Mouse (Mus musculus) adrenal gland (tissue): ENCODE measurements around the gene Bcl3.
"Not testable (repeated sequence)": the region's sequence is repeated elsewhere in the genome, so short reads cannot be mapped to it uniquely, and the experiment has no call there.

Experiments used
- intact Hi-C: fragments of 180-260 bp; cut with DNase I; formaldehyde crosslinking; loops from one replicate; pipeline ENCODE4 v1.15.1; 2025

Bcl3 gene

GRCm38 (mm10) chr7:19809369-19809768 lies 13.2 kb downstream of the Bcl3 start:
- intact Hi-C loops: no loop called here

- intact Hi-C loops: no loop called here
These were observed 16.1 kb downstream of the Bcl3 start for GRCm38 (mm10) chr7:19806356-19806969.

GRCm38 (mm10) chr7:19802995-19803394 lies 19.6 kb downstream of the Bcl3 start:
- intact Hi-C loops: no loop called here

GRCm38 (mm10) chr7:19800764-19801163 lies 21.8 kb downstream of the Bcl3 start:
- intact Hi-C loops: loop anchor here (2.0 kb wide), 1 partner anchor 72 kb away; no protein-coding TSS in a partner anchor

GRCm38 (mm10) chr7:19796697-19797588 lies 25.6 kb downstream of the Bcl3 start, which contains the start of gene Cblc:
Cblc (minus strand) TSS chr7:19796809.
- intact Hi-C loops: no loop called here

- intact Hi-C loops: no loop called here
These were observed 26.3 kb downstream of the Bcl3 start for GRCm38 (mm10) chr7:19796254-19796653.

DNA sequence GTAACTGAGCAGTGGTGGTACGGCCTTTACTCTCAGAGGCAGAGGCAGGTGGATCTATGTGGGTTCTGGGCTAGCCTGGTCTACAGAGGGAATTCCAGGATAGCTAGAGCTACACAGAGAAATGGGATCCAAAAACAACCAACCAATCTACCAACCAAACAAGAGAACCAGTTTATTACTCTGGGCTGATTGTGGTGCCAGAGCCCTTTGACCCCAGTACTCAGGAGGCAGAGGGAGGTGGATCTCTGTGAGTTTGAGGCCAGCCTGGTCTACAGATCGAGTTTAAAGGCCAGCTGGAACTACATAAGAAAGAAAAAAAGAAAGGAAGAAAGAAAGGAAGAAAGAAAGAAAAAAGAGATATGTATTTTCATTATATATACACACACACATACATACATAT lies 27.3 kb downstream of the Bcl3 start:
- intact Hi-C loops: no loop called here

DNA sequence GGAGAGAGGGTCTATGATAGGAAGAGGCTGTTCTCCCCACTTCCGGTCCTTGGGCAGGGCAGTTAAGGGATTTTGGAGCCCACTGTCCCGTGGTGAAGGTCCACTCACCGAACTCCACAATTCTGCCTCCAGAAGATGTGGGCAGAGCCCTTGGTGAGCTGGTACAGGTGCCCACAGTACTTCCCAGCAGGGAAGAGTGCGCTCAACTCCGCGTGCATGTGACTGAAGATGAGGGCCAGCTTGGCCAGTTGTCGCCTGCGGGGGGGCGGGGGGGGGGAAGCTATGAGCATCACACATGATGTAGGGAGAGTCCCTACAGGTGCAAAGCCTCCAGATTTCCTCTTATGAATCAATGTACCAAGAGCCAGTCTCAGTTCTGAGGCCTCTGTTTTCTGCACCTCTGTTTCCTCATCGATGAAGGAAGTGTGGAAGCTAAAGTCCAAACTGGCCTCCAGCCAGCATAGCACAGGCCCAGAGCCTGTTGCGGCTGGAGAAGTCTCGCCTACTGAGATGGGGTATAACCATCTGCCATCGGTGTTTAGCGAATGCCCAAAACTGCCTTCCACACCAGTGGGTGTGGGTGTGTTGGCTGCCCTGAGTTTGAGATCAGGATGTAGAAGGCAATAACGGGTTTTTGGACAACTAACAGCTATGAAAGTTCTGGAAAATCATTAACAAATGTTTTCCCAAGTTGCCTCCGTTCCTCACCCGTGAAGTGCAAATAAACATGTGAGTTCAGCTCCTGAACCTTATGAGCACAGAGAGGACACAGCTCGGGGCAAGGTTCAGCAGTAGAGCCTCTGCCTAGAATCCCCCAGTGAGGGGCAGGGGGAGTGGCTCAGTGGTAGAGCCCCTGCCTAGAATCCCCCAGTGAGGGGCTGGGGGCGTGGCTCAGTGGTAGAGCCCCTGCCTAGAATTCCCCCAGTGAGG lies 29.6 kb downstream of the Bcl3 start:
- intact Hi-C loops: no loop called here

DNA sequence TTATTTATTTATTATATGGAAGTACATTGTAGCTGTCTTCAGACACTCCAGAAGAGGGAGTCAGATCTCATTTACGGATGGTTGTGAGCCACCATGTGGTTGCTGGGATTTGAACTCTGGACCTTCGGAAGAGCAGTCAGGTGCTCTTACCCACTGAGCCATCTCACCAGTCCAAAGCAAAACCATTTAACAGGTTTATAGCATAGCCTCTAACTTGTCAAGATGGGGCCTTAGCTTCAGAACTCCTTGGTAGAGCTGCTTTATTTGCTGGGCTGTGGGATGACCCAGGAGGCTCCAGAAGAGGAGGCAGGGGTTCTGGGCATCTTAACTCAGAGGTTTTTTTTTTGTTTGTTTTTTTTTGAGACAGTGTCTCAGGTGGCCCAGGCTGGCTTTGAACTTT lies 31.1 kb downstream of the Bcl3 start:
- intact Hi-C loops: not testable (repeated sequence)

DNA sequence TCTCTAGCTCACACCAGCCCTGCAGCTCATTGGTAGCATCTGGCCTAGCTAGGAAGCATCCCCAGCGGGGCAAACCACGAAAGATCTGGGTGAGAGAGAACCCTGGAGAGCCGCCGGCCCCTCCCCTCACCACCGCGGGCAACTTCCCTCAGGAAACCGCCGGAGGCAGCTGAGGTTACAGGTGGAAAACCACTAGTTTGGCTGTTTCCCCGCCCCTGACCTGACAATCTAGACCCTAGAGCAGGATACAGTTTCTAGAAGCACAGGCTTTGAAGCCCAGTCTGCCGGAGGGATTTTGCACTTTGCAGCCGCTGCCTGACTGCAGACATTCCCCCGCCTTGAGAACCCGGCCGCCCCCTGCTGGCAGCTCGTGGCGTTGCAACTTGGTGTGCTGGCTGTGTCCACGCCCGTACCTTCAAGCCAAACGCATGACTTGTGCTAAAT lies 32.6 kb downstream of the Bcl3 start:
- intact Hi-C loops: loop anchor here (2.0 kb wide), 1 partner anchor 35 kb away; no protein-coding TSS in a partner anchor

DNA sequence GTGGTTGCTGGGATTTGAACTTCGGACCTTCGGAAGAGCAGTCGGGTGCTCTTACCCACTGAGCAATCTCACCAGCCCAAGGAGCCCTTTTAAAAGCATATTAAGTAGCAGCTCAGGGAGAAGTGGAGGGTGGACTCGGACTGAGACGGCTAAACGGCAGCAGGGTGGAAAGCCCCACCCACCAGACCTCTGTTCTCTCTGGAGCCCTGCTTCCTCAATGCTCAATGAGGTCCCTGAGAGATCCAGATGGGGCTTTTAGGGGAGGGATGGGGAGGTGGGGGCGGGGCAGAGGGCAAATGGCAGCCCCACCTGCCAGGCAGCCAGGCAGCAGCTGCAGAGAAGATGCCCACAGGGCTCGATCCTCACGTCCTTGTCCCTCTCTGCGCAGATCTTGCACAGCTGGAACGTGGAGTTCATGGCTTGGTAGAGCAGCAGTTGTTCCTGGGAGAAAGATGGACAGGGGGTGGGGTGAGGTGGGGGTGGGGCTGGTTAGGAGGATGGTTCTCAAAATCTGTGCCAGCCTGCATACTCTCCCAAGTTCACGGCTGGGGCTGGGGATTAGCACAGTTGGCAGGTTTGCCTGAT lies 36.6 kb downstream of the Bcl3 start:
- intact Hi-C loops: no loop called here

GRCm38 (mm10) chr7:19784764-19785535 lies 37.6 kb downstream of the Bcl3 start:
- intact Hi-C loops: no loop called here

DNA sequence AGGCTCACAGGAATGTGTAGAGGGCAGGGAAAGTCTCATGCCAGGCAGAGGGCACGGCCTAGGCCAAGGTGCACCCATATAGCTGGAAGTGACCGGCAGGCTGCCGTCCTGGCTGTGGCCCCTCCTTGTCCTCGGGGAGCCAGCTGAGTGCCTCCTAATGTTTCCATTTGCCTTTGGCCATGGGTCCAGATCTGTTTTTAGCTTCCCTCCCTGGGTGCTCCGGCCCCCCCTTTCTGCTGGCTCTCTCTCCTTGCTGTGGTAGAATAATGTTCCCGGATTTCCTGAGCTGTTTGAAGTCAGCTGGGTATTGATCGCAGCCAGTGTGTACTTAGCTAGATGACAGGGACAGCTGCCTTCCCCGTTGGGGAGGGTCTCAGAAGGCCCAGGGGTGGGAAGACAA lies 38.9 kb downstream of the Bcl3 start:
- intact Hi-C loops: loop anchor here (1.0 kb wide), 1 partner anchor 27 kb away; no protein-coding TSS in a partner anchor

- intact Hi-C loops: loop anchor here (1.0 kb wide), 1 partner anchor 26 kb away; no protein-coding TSS in a partner anchor
These were observed 39.9 kb downstream of the Bcl3 start for GRCm38 (mm10) chr7:19782645-19783044.

DNA sequence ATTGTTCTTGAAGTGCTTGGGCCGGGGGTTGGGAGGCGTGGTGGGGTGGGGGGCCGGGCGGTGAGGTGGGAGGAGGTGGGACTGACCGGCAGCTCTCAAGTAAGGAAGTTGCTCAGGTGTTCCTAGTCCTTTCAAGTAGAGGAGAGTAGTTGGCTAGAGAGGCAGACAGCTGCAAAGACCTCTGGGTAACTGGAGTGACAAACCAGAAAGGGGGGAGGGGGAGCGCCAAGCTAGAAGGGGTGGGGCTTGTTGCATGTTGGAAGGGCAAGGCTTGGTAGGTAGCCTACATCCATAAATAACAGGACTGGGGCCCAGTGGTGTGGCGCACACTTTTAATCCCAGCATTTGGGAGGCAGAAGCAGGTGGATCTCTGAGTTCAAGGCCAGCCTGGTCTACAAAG lies 40.8 kb downstream of the Bcl3 start:
- intact Hi-C loops: no loop called here

DNA sequence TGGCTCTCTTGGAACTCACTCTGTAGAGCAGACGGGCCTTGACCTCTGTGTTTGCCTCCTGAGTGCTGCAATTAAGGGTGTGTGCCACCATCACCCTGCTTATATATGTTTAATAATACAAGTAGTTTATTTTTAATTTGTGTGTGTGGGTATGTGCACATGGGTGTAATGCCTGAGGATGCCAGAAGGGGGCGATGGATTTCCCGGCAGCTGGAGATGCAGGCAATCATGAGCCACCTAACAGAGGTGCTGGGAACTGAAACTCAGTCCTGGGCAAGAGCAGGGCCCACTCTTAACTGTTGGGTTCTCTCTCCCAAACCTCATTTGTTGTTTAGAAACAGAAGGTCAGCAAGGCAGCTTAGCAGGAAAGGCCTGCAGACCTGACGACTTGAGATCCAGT lies 42.7 kb downstream of the Bcl3 start:
- intact Hi-C loops: no loop called here

DNA sequence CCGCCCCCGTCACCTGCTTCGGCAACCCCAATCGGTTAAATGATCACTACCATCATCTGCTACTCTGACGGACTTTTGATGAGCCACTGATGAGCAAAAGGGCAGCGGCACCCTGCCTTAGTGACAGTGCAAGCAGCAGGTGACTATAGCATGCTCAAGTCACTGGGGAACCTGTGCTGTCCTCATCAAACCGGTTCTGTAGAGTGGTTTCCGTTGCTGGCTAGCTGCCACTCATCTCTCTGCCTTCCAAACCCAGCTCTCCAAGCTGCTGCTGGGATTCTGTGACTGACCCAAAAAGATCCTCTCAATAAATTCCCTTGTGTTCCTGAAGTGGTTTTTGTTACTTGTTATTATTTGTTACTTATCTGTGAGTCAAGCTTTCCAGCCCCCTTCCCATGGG lies 43.9 kb downstream of the Bcl3 start:
- intact Hi-C loops: no loop called here

DNA sequence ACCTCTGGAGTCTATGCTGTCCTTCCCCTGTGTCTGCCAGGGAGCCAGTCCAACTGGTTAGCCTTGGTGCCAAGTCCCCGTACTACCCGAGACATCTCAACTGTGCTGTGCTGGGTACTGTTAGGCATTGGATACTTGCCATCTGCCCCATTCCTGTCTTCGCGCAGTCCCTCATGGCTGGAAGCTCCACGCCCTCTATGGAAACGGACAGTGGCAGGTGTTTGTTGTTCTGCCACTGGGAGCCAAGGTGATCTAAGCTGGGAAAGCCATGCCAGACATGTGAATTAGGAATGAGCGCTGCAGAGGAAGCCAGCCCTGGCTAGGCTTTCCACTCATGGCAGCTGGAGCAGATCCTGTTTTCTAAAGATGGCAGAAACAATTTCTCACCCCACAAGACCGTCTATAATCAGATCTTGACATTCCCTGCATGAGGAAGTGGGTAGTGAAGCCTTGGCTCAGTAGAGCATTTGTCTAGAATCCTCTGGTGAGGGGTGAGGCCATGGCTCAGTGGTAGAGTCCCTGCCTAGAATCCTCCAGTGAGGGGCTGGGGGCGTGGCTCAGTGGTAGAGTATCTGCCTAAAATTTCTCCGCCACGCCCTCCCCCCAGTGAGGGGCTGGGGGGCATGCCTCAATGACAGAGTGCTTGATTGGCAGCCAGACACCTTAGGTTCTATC lies 45.4 kb downstream of the Bcl3 start:
- intact Hi-C loops: no loop called here

DNA sequence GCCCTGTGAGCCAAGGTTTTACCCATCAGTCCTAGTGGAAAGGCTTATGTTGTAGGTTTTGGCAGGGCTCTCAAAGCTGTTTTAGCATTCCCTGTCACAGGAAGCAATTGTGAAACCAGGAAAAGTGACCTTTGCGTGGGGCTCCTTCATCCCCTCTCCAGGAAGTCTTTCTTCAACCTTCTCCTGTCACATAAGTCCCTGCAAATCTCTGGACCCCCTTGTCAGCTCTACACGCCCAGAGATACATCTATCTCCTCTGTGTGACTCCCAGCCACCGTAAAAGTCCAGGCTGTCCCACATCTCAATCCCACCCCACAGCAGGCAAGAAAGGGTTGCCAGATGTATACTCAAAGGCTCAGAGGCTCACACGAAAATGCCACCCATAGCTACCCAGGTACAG lies 50.9 kb downstream of the Bcl3 start:
- intact Hi-C loops: no loop called here

DNA sequence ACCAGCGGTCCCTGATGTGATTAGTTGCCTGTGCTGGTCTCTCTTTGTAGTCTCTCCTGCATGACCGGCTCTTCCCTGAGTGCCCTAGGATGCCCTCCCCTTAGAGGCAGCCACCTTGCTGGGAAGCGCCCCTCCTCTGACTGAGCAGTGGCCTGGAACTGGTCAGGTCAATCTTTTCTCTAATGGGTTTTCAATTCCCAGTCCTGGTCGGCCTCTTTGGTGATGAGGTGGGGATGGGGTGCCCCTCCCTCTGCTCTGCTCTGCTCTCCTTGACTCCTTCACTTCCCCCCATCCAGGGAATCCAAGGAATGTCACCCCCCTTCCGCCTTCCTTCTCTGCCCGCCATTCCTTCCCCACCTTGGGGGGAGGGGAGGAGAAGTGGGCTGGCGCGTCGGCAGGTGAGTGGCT lies 51.6 kb downstream of the Bcl3 start, which contains the start of gene Bcam:
Gene Bcam, minus strand, starts transcription at position 33 of the 408 bp plus-strand sequence.
- intact Hi-C loops: no loop called here
